Mouse (Mus musculus): Measurements from ENCODE around the gene Gm5269. TPM values are rescaled to one million over a fixed set of nuclear protein-coding genes. Genes with fewer than 3 reads are reported as not detected.

Gm5269 gene
- not detected in 2 replicates for polyA plus RNA-seq (2012; ENCODE audit: low replicate concordance)

GRCm38 (mm10) chr1:45890173-45890572, at the start of gene Gm5269:
Gene Gm5269, minus strand, starts transcription at chr1:45890273.

GRCm38 (mm10) chr1:45926393-45926763, 36.3 kb upstream of the Gm5269 start, which contains the start of gene Slc40a1:
Gene Slc40a1, minus strand, starts transcription at chr1:45926523.

Other genes with a start within 250 kb of the Gm5269 start
- 4.8 and 11.6 TPM in 2 replicates for gene Wdr75, start 95.1 kb downstream of the Gm5269 start, polyA plus RNA-seq (2012; ENCODE audit: low replicate concordance)
- 38.2 and 43.1 TPM in 2 replicates for gene Slc40a1, start 36.2 kb upstream of the Gm5269 start, polyA plus RNA-seq (2012; ENCODE audit: low replicate concordance)
- 0.02 TPM in 1 of 2 replicates, not detected in the other for gene Dnah7b, start 176.0 kb upstream of the Gm5269 start, polyA plus RNA-seq (2012; ENCODE audit: low replicate concordance)

All from hematopoietic multipotent progenitor cell, adult 10-12 weeks (in vitro differentiated cells).